Mouse (Mus musculus) layer of hippocampus, postnatal 36 days (tissue): ENCODE results near the gene Usp34. TPM values are rescaled to one million over a fixed set of nuclear protein-coding genes. Genes with fewer than 3 reads are reported as not detected.
A peak's percentile ranks its signal among the peaks of the same experiment; 100 is the strongest.
"Not testable (repeated sequence)": the region's sequence is repeated elsewhere in the genome, so short reads cannot be mapped to it uniquely, and the experiment has no call there.

ENCODE experiments used
- DNase-seq, 2 experiments: peaks; one replicate each; pipeline ENCODE4 v3.0.0; 2022
- total RNA-seq, 2 experiments: library from RNA; stranded (reverse); gene quantifications; 2 replicates each; pipeline ENCODE4 v1.2.3; 2021

The Usp34 gene
- total RNA-seq = 10 to 100 TPM; 81.6 to 88.3 TPM

- peak; percentile 36 to 50 for DNase-seq
Measured at GRCm38 (mm10) chr11:23306764-23307565, at the start of gene Usp34. TSS of gene Usp34 (plus strand) at chr11:23306895.

GRCm38 (mm10) chr11:23259073-23259472 lies 47.6 kb upstream of the Usp34 start:
- DNase-seq = no peak

GRCm38 (mm10) chr11:23259481-23259880 lies 47.2 kb upstream of the Usp34 start:
- no peak for DNase-seq

- DNase-seq = no peak
Measured at GRCm38 (mm10) chr11:23260186-23260585, 46.5 kb upstream of the Usp34 start.

- no peak for DNase-seq
Measured at GRCm38 (mm10) chr11:23261490-23261889, 45.2 kb upstream of the Usp34 start.

GRCm38 (mm10) chr11:23264949-23265348 lies 41.7 kb upstream of the Usp34 start:
- DNase-seq = no peak

- DNase-seq = no peak
Measured at GRCm38 (mm10) chr11:23271770-23272724, 34.6 kb upstream of the Usp34 start.

GRCm38 (mm10) chr11:23275780-23276179 lies 30.9 kb upstream of the Usp34 start:
- DNase-seq = no peak

- DNase-seq = no peak
Measured at GRCm38 (mm10) chr11:23284469-23284868, 22.2 kb upstream of the Usp34 start.

GRCm38 (mm10) chr11:23288866-23289265 lies 17.8 kb upstream of the Usp34 start:
- DNase-seq = not testable (repeated sequence)

GRCm38 (mm10) chr11:23297379-23297778 lies 9.3 kb upstream of the Usp34 start:
- no peak for DNase-seq

GRCm38 (mm10) chr11:23298301-23298700 lies 8.4 kb upstream of the Usp34 start:
- DNase-seq = no peak

GRCm38 (mm10) chr11:23299910-23300309 lies 6.8 kb upstream of the Usp34 start:
- no peak for DNase-seq

- DNase-seq = no peak
Measured at GRCm38 (mm10) chr11:23303126-23303525, 3.6 kb upstream of the Usp34 start.

GRCm38 (mm10) chr11:23305101-23305672 lies 1.5 kb upstream of the Usp34 start:
- not testable (repeated sequence) for DNase-seq

GRCm38 (mm10) chr11:23305673-23306608 lies 754 bp upstream of the Usp34 start:
- peak; percentile 96 for DNase-seq

GRCm38 (mm10) chr11:23307566-23307920 lies 848 bp downstream of the Usp34 start:
- DNase-seq = no peak

GRCm38 (mm10) chr11:23313496-23313895 lies 6.8 kb downstream of the Usp34 start:
- DNase-seq = no peak

- no peak for DNase-seq
Measured at GRCm38 (mm10) chr11:23329413-23329812, 22.7 kb downstream of the Usp34 start.

GRCm38 (mm10) chr11:23332136-23332535 lies 25.4 kb downstream of the Usp34 start:
- no peak for DNase-seq

GRCm38 (mm10) chr11:23335160-23335559 lies 28.5 kb downstream of the Usp34 start:
- DNase-seq = no peak

- not testable (repeated sequence) for DNase-seq
Measured at GRCm38 (mm10) chr11:23357226-23357625, 50.5 kb downstream of the Usp34 start.
